20 mouse cellular contexts compared by ENCODE assay signal in the genomic region with DNA sequence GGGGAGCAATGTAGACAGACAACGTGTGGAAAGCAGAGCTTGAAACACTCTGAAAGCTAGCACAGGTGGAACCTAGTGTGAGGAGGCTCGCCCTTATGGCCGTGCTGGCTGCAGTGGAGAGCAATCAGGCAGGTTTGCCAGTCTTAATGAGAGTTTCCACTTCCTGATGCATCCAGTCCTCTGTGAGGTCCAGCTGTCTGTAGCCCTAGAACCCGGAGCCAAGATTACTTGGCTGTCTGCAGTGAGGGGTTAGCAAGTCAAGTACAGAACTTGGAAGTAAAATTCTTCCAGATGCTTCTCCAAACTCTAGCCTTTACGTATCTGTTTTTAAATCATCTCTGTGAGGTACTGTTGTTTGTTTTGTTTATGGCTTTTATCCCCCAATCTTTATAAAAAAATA. TPM values are rescaled to one million over a fixed set of nuclear protein-coding genes. Genes with fewer than 3 reads are reported as not detected.
"Had no signal": no experiment of that assay in that cellular context is flagged by ENCODE, and none has a peak within 500 bp of the region (broad histone marks: within the 10 kb centered on the region; RNA-seq: fewer than 3 reads in every experiment).

No protein-coding gene starts in this region.

- H3K9me3 ChIP-seq: intestine, embryonic 15.5 days; kidney, embryonic 15.5 days; limb, embryonic 12.5 days; megakaryocyte, embryonic 14.5 days; midbrain, embryonic 15.5 days; neural tube, embryonic 12.5 days had no signal

- H3K27me3 ChIP-seq: intestine, embryonic 15.5 days; kidney, embryonic 15.5 days; limb, embryonic 12.5 days; midbrain, embryonic 15.5 days; neural tube, embryonic 12.5 days had no signal

- H3K4me3 ChIP-seq: intestine, embryonic 15.5 days; kidney, embryonic 15.5 days; limb, embryonic 12.5 days; megakaryocyte, embryonic 14.5 days; midbrain, embryonic 15.5 days; neural tube, embryonic 12.5 days had no signal

- H3K4me1 ChIP-seq: intestine, embryonic 15.5 days; kidney, embryonic 15.5 days; limb, embryonic 12.5 days; megakaryocyte, embryonic 14.5 days; midbrain, embryonic 15.5 days; neural tube, embryonic 12.5 days had no signal

- DNase-seq: kidney, adult 2 months; kidney, postnatal 25 days; right cerebral cortex, postnatal 14 days; thymus, adult 18-20 months; thymus, postnatal 25 days had no signal

- ATAC-seq: intestine, embryonic 15.5 days; midbrain, embryonic 15.5 days had no signal

- H3K27ac ChIP-seq: intestine, embryonic 15.5 days; kidney, embryonic 15.5 days; limb, embryonic 12.5 days; liver, embryonic 14.5 days; macrophage; midbrain, embryonic 15.5 days; neural tube, embryonic 12.5 days had no signal

- H3K9ac ChIP-seq: intestine, embryonic 15.5 days; kidney, embryonic 15.5 days; limb, embryonic 12.5 days; liver, embryonic 14.5 days; midbrain, embryonic 15.5 days; neural tube, embryonic 12.5 days had no signal

- H3K36me3 ChIP-seq: intestine, embryonic 15.5 days; kidney, embryonic 15.5 days; limb, embryonic 12.5 days; midbrain, embryonic 15.5 days; neural tube, embryonic 12.5 days had no signal

- H3K4me2 ChIP-seq: intestine, embryonic 15.5 days; kidney, embryonic 15.5 days; limb, embryonic 12.5 days; midbrain, embryonic 11.5 days; midbrain, embryonic 15.5 days; neural tube, embryonic 12.5 days had no signal

RNA-seq across cellular contexts. Expression of a gene that starts 20.7 kb away (rescaled TPM):
- total RNA-seq: layer of hippocampus, postnatal 25 days; left cerebral cortex, adult 8-10 months; left cerebral cortex, postnatal 25 days; monocyte, adult 5-6 weeks; neutrophil, adult 5-6 weeks had no signal
- polyA plus RNA-seq: intestine, embryonic 15.5 days; kidney, embryonic 15.5 days; macrophage; midbrain, embryonic 11.5 days; midbrain, embryonic 15.5 days; neural tube, embryonic 12.5 days; urinary bladder, adult 2 months had no signal
